Mouse (Mus musculus) liver, postnatal 0 days (tissue): ENCODE measurements around the gene Fbxo42. TPM values are rescaled to one million over a fixed set of nuclear protein-coding genes. Genes with fewer than 3 reads are reported as not detected.

ENCODE experiments used
- ATAC-seq: fragments of 200-750 bp; cut with Nextera tagmentation; 2 replicates; pipeline ENCODE4 v1.8.0; 2017; ENCODE audit warnings: mild to moderate bottlenecking, moderate library complexity
- DNase-seq: peaks from one replicate; pipeline ENCODE4 v3.0.0-alpha.2; 2016
- H3K27ac ChIP-seq: fragments of 300-500 bp; sonication (generic); 2 replicates; pipeline ENCODE4 v1.5.1; 2014; ENCODE audit warnings: antibody characterized with exemption, moderate library complexity, mild to moderate bottlenecking, low read depth
- H3K27me3 ChIP-seq: fragments of 300-500 bp; sonication (generic); 2 replicates; pipeline ENCODE4 v1.6.1; 2014; ENCODE audit warnings: low read length, control low read depth, mixed read lengths; ENCODE audit not compliant: insufficient read depth
- H3K36me3 ChIP-seq: fragments of 300-500 bp; sonication (generic); replicated peaks from 2 replicates; pipeline ENCODE4 v1.6.1; 2014; ENCODE audit warnings: mild to moderate bottlenecking, control low read depth, low read length, moderate library complexity, mixed read lengths; ENCODE audit not compliant: insufficient read depth
- H3K4me1 ChIP-seq: fragments of 300-500 bp; sonication (generic); 2 replicates; pipeline ENCODE4 v1.6.1; 2014; ENCODE audit warnings: antibody characterized with exemption, mild to moderate bottlenecking, control low read depth; ENCODE audit not compliant: insufficient read depth
- H3K4me2 ChIP-seq: fragments of 300-500 bp; sonication (generic); 2 replicates; pipeline ENCODE4 v1.6.1; 2014; ENCODE audit warnings: low read depth, mild to moderate bottlenecking, low read length, moderate library complexity, mixed read lengths
- H3K4me3 ChIP-seq: fragments of 300-500 bp; sonication (generic); 2 replicates; pipeline ENCODE4 v1.5.1; 2014; ENCODE audit warnings: low read depth, low read length
- H3K9ac ChIP-seq: fragments of 300-500 bp; sonication (generic); replicated peaks from 2 replicates; pipeline ENCODE4 v1.6.1; 2014; ENCODE audit warnings: mild to moderate bottlenecking, moderate library complexity
- H3K9me3 ChIP-seq: fragments of 300-500 bp; sonication (generic); 2 replicates; pipeline ENCODE4 v1.6.1; 2016; ENCODE audit warnings: mild to moderate bottlenecking, control low read depth, low read length, mixed read lengths
- CTCF ChIP-seq: sonication (generic); IDR thresholded peaks from 2 replicates; pipeline ENCODE4 v1.5.1; 2016; ENCODE audit warnings: antibody characterized with exemption, low read depth
- EP300 ChIP-seq: IDR thresholded peaks from 2 replicates; pipeline ENCODE4 v1.6.1; 2016; ENCODE audit warnings: antibody characterized with exemption, low read depth, mild to moderate bottlenecking
- WGBS: fragments of 180-500 bp; shearing (Covaris S2); extraction: QIAGEN DNeasy Blood & Tissue Kit; methylation state at CpG from one replicate; pipeline ENCODE4 v1.1.7; 2014; ENCODE audit not compliant: insufficient replicate concordance; 5-methylcytosine and 5-hydroxymethylcytosine counted together
- polyA plus RNA-seq: library from polyadenylated mRNA; unstranded; fragments of >200 nt; fragmentation: Nextera tagmentation; extraction: Ambion mirVana; gene quantifications from 2 replicates; pipeline ENCODE4 v1.2.1, GENCODE M21; 2015

Gene Fbxo42
- polyA plus RNA-seq, 1 experiment from 2014 or later = 11.7 TPM

- H3K36me3 ChIP-seq = peaks cover 32% of the 10 kb centered on the region
- 87% methylated on average over 4 of the region's 4 CpGs for WGBS
- TF ChIP-seq EP300 = no peak
Observed at GRCm38 (mm10) chr4:141184426-141184825, 36.7 kb downstream of the Fbxo42 start.

GRCm38 (mm10) chr4:141186923-141187836 lies 39.5 kb downstream of the Fbxo42 start:
- no peak overlapping the region for H3K9ac ChIP-seq
- DNase-seq (no peak), ATAC-seq (peak; percentile 87)
- no peak overlapping the region for H3K4me2 ChIP-seq
- no peak overlapping the region for H3K4me3 ChIP-seq
- WGBS = 62% methylated on average over 9 of the region's 9 CpGs
- peaks cover 19% of the 10 kb centered on the region for H3K36me3 ChIP-seq
- H3K4me1 ChIP-seq = peaks cover 24% of the 10 kb centered on the region
- no peaks in the 10 kb centered on the region for H3K9me3 ChIP-seq
- no peak for TF ChIP-seq CTCF
- no peak for TF ChIP-seq EP300
- H3K27ac ChIP-seq = peak overlapping the region; percentile 83
- H3K27me3 ChIP-seq = no peaks in the 10 kb centered on the region

More at GRCm38 (mm10) chr4:141184426-141184825, 36.7 kb downstream of the Fbxo42 start:
- Histone ChIP-seq H3K9me3 (no peaks in the 10 kb centered on the region), H3K27me3 (no peaks in the 10 kb centered on the region), H3K4me2 (no peak overlapping the region), H3K9ac (no peak overlapping the region), H3K27ac (no peak overlapping the region), H3K4me1 (peaks cover 24% of the 10 kb centered on the region), H3K4me3 (no peak overlapping the region)
- ATAC-seq (no peak), DNase-seq (no peak)

- H3K27ac ChIP-seq = no peak overlapping the region
- H3K4me2 ChIP-seq = no peak overlapping the region
- peaks cover 13% of the 10 kb centered on the region for H3K4me1 ChIP-seq
- no peaks in the 10 kb centered on the region for H3K9me3 ChIP-seq
- no peaks in the 10 kb centered on the region for H3K27me3 ChIP-seq
- no peak overlapping the region for H3K9ac ChIP-seq
- WGBS = 88% methylated on average over 7 of the region's 7 CpGs
- ATAC-seq = no peak
- no peak for DNase-seq
- no peak overlapping the region for H3K4me3 ChIP-seq
- H3K36me3 ChIP-seq = peaks cover 36% of the 10 kb centered on the region
- TF ChIP-seq CTCF = no peak
- TF ChIP-seq EP300 = no peak
Observed at GRCm38 (mm10) chr4:141191294-141191693, 43.6 kb downstream of the Fbxo42 start.

- ATAC-seq (no peak), DNase-seq (no peak)
- H3K4me1 ChIP-seq = no peaks in the 10 kb centered on the region
- no peaks in the 10 kb centered on the region for H3K27me3 ChIP-seq
- peaks cover 68% of the 10 kb centered on the region for H3K36me3 ChIP-seq
- H3K9ac ChIP-seq = no peak overlapping the region
- H3K4me3 ChIP-seq = no peak overlapping the region
- H3K27ac ChIP-seq = no peak overlapping the region
- H3K4me2 ChIP-seq = no peak overlapping the region
- 86% methylated on average over 6 of the region's 6 CpGs for WGBS
- TF ChIP-seq EP300 (no peak), CTCF (no peak)
- H3K9me3 ChIP-seq = no peaks in the 10 kb centered on the region
Observed at GRCm38 (mm10) chr4:141194553-141194952, 46.8 kb downstream of the Fbxo42 start.

GRCm38 (mm10) chr4:141196981-141197685 lies 49.4 kb downstream of the Fbxo42 start:
- ATAC-seq (no peak), DNase-seq (no peak)
- Histone ChIP-seq H3K36me3 (peaks cover 84% of the 10 kb centered on the region), H3K27ac (no peak overlapping the region), H3K4me1 (no peaks in the 10 kb centered on the region), H3K27me3 (no peaks in the 10 kb centered on the region), H3K4me3 (no peak overlapping the region), H3K4me2 (no peak overlapping the region), H3K9me3 (no peaks in the 10 kb centered on the region), H3K9ac (no peak overlapping the region)
- TF ChIP-seq EP300 (no peak), CTCF (no peak)
- 88% methylated on average over 13 of the region's 13 CpGs for WGBS

GRCm38 (mm10) chr4:141197686-141198035 lies 49.9 kb downstream of the Fbxo42 start:
- Histone ChIP-seq H3K9ac (no peak overlapping the region), H3K4me2 (no peak overlapping the region), H3K27me3 (no peaks in the 10 kb centered on the region), H3K27ac (no peak overlapping the region), H3K4me3 (no peak overlapping the region), H3K9me3 (no peaks in the 10 kb centered on the region), H3K4me1 (no peaks in the 10 kb centered on the region), H3K36me3 (peaks cover 88% of the 10 kb centered on the region)
- TF ChIP-seq CTCF (no peak; the same call in 1 of the 2 replicates), EP300 (no peak)
- 98% methylated on average over 13 of the region's 13 CpGs for WGBS
- no peak for ATAC-seq
- DNase-seq = no peak
